Mouse (Mus musculus) lung, postnatal 14 days (tissue): ENCODE measurements at regions not wholly inside any gene's neighbourhood (a gene's known extent, or its start where the extent isn't known, plus 50 kb on each side); places are given as distances from the start of the nearest gene placed in this dataset.

Source experiments
- DNase-seq: peaks from one replicate; pipeline ENCODE4 v3.0.0; 2021

- no peak for DNase-seq
These were observed 607.0 kb upstream of the Dpp10 start for GRCm38 (mm10) chr1:124652251-124652861.

GRCm38 (mm10) chr1:124635246-124635768 is 589.9 kb upstream of the Dpp10 start:
- DNase-seq = no peak

GRCm38 (mm10) chr1:124630084-124630483 is 584.7 kb upstream of the Dpp10 start:
- no peak for DNase-seq

GRCm38 (mm10) chr1:124584620-124585019 is 539.3 kb upstream of the Dpp10 start:
- no peak for DNase-seq
